Comparison of ENCODE assay signal across 8 mouse cellular contexts in the genomic region with DNA sequence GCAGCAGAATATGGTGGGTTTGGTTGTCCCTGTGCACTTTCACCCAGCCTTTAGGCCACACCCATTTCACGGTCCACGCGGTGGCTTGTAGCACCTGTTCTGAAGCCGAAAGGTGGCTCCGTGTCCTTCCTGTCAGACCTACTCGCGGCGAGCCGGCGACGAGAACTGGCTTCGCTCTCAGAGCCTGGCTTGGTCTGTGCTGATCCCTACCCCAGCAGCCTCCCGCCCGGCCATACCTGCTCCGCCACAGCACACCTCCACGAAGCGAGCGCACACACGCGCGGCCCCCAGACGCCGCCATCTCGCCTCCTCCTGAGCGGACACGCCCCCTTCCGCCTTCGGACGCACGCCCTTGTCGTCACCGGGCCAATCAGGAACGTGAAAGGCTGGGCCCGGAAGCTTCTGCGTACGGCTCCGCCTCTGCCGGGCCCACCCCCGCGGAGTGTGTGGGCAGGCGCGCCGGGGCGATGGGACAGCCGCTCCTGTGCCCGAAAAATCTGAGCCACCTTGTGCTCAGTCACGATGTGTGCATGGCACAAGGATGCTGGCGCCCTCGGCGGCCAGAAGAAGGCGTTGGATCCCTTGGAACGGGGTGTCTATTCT. TPM values are rescaled to one million over a fixed set of nuclear protein-coding genes. Genes with fewer than 3 reads are reported as not detected.
DNase-seq lines count a peak whose midpoint lies in the region; ATAC-seq and TF ChIP-seq lines count a peak whose summit lies in the region.

A gene (minus strand): TSS at position 334 of the 603 bp plus-strand sequence.

- peak within 1 kb of the TSS; percentile 63 for H3K4me2 ChIP-seq in forebrain, embryonic 15.5 days (replicated peaks)

- no peaks in the 10 kb centered on the region for H3K27me3 ChIP-seq in forebrain, embryonic 15.5 days

- H3K4me1 ChIP-seq in ES-E14 (ENCODE audit: control insufficient read depth in 2 of 2, insufficient read depth in 2 of 2, low read length in 2 of 2, poor library complexity in 1 of 2) = no peaks in the 10 kb centered on the region
- peaks cover 17% of the 10 kb centered on the region for H3K4me1 ChIP-seq in forebrain, embryonic 15.5 days
- no peaks in the 10 kb centered on the region for H3K4me1 ChIP-seq in lung, adult 2 months (ENCODE audit: control insufficient read depth, insufficient read depth, low read length)

- 0 out of 2 replicates have a peak, but pooled peaks cover 3% of the 10 kb centered on the region for H3K36me3 ChIP-seq in ES-E14 (ENCODE audit: control insufficient read depth, insufficient read depth, low read length, poor library complexity, severe bottlenecking)
- H3K36me3 ChIP-seq in forebrain, embryonic 15.5 days = peaks cover 6% of the 10 kb centered on the region; the same call in 1 of the 2 replicates

- H3K9me3 ChIP-seq in ES-E14 (ENCODE audit: control insufficient read depth, insufficient read depth, low read depth, low read length) = no peaks in the 10 kb centered on the region
- no peaks in the 10 kb centered on the region for H3K9me3 ChIP-seq in forebrain, embryonic 15.5 days

- peak within 1 kb of the TSS; percentile 74 to 100 for H3K4me3 ChIP-seq in ES-E14 (ENCODE audit: insufficient read depth in 1 of 2, low read depth in 1 of 2, low read length in 2 of 2, poor library complexity in 1 of 2, severe bottlenecking in 1 of 2)
- H3K4me3 ChIP-seq in forebrain, embryonic 15.5 days = peak within 1 kb of the TSS; percentile 89
- H3K4me3 ChIP-seq in lung, adult 2 months (replicated peaks; ENCODE audit: extremely low read depth, low read depth, low read length) = peak within 1 kb of the TSS; percentile 90

- in situ Hi-C loops in ES-E14 (cut with MboI; ENCODE audit: low sequenced_read_pairs in 2 of 2, unreplicated experiment in 2 of 2) = no loop called here

- ATAC-seq in forebrain, embryonic 15.5 days (replicated peaks) = peak; percentile 100
- peak; percentile 99 for ATAC-seq in neutrophil, adult 5-6 weeks (ENCODE audit: extremely low read depth, insufficient number of reproducible peaks, low FRiP score, poor library complexity, severe bottlenecking)

- peak; percentile 88 for TF ChIP-seq POLR2A in lung, adult 2 months (IDR thresholded peaks at IDR 0.05; ENCODE audit: borderline replicate concordance, extremely low read depth, low read depth, low read length)

- DNase-seq in ES-E14 (ENCODE audit: low read depth, low spot score) = peak; percentile 92
- peak; percentile 97 for DNase-seq in cerebellum, adult 11-12 months
- DNase-seq in heart, postnatal 25 days (ENCODE audit: low spot score) = peak; percentile 89
- peak; percentile 97 to 98 for DNase-seq in layer of hippocampus, adult 18-20 months (ENCODE audit: low spot score in 2 of 2)
- peak; percentile 93 for DNase-seq in lung, adult 2 months
- peak; percentile 90 to 91 for DNase-seq in thymus, adult 18-20 months

- H3K27ac ChIP-seq in ES-E14 (ENCODE audit: insufficient read depth, low read depth, low read length, poor library complexity, severe bottlenecking) = no peak within 1 kb of the TSS
- peak within 1 kb of the TSS; percentile 94 for H3K27ac ChIP-seq in forebrain, embryonic 15.5 days (replicated peaks)

- intact Hi-C loops in heart, postnatal 25 days (cut with DNase I) = loop anchor here (5.0 kb wide), 1 partner anchor 77 kb away; a partner anchor contains a TSS

- 0 out of 2 replicates have a peak, but pooled peaks have one; percentile 9 for TF ChIP-seq CTCF in lung, adult 2 months (IDR thresholded peaks at IDR 0.05; ENCODE audit: insufficient read depth, low read length)

- H3K9ac ChIP-seq in ES-E14 (ENCODE audit: insufficient read depth, low read depth, low read length, poor library complexity, severe bottlenecking) = peak within 1 kb of the TSS; percentile 71
- peak within 1 kb of the TSS; percentile 72 for H3K9ac ChIP-seq in forebrain, embryonic 15.5 days (replicated peaks)

- WGBS in forebrain, embryonic 15.5 days = under 1% methylated on average over 51 of the region's 52 CpGs
- under 1% methylated on average over 52 of the region's 52 CpGs for WGBS in lung, adult 2 months

TF ChIP-seq in ES-E14, 5 proteins besides CTCF, POLR2A, EP300 and RAD21:
- TF ChIP-seq MAFK (IDR thresholded peaks at IDR 0.05; ENCODE audit: insufficient read depth, low read depth, low read length) (no peak), ZC3H11A (IDR thresholded peaks at IDR 0.05; ENCODE audit: borderline replicate concordance, low read depth, low read length) (no peak), CHD2 (IDR thresholded peaks at IDR 0.05; ENCODE audit: low read depth, low read length) (no peak), ZNF384 (IDR thresholded peaks at IDR 0.05; ENCODE audit: low read depth, low read length) (no peak)

RNA-seq across cellular contexts. Expression of the gene that starts here (rescaled TPM):
- total RNA-seq in ES-E14 (2012; rRNA removed) = 75.4 and 87.5 TPM in 2 replicates
- 95.0 and 98.8 TPM in 2 replicates for polyA plus RNA-seq in forebrain, embryonic 15.5 days (2015; fragmentation: Nextera tagmentation; extraction: Ambion mirVana)
- total RNA-seq in heart, postnatal 25 days (2021) = 10 to 100 TPM; 25.5 to 29.0 TPM
- total RNA-seq in layer of hippocampus, adult 18-20 months (2021) = 10 to 100 TPM; 62.2 to 62.9 TPM
- polyA plus RNA-seq in lung, adult 2 months (2012; rRNA removed) = 89.6 and 90.7 TPM in 2 replicates
- total RNA-seq in neutrophil, adult 5-6 weeks (2017) = 42.5 and 44.1 TPM in 2 replicates
